Mouse (Mus musculus) retina, embryonic 14.5 days (tissue): ENCODE results near the gene Exoc7.
"Not testable (repeated sequence)": the region's sequence is repeated elsewhere in the genome, so short reads cannot be mapped to it uniquely, and the experiment has no call there.

Experiments
- DNase-seq: peaks from one replicate; pipeline ENCODE4 v3.0.0-alpha.2; 2015; ENCODE audit warnings: low spot score

Gene Exoc7

DNA sequence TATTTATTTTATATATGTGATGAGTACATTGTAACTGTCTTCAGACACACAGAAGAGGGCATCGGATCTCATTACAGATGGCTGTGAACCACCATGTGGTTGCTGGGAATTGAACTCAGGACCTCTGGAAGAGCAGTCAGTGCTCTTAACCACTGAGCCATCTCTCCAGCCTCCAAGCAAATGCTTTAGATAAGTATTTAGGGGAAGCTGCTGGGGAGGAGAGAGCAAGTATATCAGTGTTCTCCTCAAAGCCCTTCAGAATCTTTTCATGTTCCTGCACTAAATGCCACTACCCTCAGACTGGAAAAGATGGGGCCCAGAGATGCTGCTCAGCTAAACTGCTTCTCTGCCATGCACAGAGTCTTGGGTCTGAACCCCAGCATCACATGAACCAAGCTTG, 29.8 kb downstream of the Exoc7 start:
- DNase-seq, result not testable (repeated sequence)

DNA sequence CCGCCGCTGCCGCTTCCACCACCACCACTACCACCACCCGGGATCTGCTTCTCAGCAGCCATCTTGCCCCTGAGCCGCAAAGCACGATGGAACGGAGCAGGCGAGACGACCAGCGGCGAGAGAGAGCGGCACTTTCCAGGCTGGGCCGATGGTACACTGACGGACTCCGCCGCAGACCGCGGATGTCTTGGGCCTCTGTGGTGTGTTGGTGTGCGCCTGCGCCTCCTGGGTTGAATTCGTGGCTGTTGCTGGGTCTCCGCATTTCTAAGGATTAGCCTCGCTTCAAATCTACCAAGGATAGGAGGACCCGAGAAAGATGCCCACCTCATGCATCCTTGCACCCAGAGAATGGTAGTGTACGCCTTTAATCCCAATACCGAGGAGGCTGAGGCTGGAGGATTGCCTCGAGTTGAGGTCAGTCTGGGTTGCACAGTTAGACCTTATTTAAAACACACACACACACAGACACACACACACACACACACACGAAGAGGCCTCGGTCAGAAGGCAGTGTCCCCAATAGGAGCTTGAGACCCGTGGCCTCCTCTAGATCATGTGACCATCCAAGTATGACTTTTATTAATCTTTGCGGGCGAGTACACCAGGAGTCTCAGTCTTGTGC, 32.9 kb downstream of the Exoc7 start, which contains the start of gene Srp68:
Srp68 (minus strand) TSS at position 173 of the 622 bp plus-strand sequence.
- peak; percentile 97 for DNase-seq

DNA sequence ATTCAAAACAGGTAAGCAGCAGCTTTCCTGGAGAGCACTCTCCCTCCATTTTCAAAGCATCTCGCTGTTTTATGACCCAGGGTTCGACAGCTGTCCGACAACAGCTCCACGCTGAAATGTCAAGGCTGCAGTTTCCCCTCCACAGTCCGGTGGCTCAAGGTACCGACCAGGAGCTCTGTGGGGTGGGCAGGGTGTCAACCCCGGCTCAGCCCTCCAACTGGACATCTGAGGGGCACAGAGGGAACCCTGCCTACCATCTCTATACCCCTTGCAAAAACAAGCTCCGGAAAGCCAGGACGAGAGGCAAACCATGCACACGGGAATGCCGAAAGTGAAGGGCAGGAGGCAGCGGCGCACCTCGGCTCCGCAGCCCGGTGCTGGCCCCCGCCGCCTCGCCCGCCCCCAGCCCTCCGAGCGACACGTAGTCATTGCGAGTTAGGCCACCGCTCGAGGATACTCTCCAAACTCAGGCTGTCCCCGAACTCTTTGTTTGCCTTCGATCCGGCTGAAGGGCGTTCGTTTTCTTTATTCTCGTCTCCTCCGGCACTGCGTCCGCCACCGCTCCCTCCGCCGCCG, 33.5 kb downstream of the Exoc7 start:
- no peak for DNase-seq

DNA sequence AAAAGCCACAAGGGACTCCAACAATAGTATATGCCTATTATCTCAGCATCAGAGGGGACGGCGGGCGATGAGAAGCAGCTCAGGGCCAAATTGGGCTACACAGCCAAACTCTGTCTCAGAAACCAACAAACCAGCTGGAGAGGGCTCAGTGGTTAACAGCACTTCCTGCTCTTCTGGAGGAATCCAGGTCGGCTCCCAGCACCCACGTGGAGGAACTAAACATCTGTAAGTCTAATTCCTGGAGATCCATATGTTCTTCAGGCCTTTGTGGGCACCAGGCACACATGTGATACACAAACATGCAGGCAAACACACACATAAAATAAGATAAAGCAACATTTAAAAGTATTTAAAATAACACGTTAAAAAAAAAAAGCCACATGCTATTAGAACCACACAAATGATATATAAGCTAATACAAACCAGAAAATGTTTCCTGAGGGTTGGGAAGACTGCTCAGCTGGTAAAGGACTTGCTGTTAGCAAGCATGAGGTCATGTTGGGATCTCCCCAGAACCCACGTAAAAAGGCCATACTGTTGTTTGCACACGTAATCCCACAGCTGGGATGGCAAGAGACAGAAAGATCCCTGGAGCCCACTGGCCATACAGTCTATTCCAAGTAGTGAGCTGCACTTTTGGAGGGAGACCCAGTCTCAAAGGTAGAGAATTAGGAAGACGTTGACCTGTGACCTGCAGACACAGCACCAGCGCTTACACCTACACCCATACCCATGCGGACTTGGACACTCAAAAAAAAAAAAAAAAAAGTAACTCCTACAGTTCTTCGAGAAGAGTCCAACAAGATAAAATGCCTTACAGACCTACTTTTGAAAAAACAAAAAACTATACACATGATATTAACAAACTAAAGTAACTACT, 34.2 kb downstream of the Exoc7 start:
- DNase-seq, result no peak

DNA sequence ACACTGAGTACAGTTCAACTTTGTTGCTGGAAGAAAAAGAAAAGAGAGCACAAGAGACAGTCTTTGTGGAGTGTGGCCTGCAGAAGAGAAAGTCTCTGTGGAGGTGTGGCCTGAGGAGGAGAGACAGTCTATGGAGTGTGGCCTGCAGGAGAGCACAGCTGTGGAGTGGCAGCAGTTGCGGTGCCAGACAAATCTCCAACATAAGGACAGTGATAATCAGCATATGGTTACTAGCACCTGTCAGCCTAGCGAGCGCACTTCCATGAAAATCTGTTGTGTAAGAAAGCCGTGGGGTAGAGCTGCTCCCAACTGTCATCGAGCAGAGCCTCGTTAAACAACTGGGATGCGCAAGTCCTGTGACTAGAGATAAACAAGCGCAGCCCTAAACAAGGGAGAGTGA, 37.5 kb downstream of the Exoc7 start:
- DNase-seq, result no peak

DNA sequence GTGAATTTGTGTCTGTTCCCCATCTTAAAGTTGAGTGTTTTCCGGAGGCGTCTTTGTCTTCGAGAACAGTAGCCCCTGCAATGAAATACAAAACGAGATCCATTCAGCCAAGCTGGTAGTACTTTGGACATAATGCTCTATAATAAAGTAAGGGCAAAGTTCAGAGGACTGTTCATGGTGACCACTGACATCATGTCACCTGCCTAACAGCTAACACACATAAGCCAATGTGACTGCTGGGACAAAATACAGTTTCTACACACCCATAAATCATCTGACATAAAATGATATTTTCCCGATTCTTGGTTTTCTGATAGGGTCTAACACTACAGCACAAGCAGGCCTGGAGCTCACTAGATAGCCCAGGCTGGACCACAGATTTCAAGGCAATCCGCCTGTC, 38.7 kb downstream of the Exoc7 start:
- DNase-seq, result no peak

DNA sequence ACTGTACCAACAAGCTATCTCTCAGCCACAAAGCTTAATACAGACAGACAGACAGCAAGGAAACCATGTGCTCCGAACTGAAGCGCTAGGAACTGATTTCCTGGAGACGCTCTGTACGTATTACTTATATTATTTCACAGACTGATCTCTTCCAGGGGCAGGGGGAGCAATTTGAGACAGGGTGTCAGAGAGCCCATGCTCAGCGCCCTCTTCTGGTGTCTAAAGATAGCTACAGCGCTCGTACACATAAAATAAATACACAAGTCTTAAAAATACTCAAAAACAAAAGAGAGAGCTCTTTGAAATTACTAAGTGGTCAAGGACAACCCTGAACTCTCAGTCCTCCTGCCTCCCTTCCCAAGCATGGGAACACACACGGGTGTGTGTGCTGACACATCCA, 39.4 kb downstream of the Exoc7 start:
- peak; percentile 49 for DNase-seq

DNA sequence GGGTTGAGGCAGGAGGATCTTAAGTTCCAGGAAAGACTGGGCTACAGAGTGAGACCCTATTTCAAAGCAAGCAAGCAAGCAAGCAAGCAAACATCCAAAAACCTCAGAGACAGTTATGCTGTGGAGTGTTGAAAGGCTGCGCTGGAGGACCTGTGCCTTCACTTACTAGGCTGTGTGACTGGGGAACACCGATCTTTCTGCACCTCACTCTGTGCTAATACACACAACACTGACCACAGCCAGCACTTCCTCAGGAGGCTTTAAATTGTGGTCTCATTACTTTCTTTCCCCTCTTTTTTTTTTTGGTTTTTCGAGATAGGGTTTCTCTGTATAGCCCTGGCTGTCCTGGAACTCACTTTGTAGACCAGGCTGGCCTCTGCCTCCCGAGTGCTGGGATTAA, 41.2 kb downstream of the Exoc7 start:
- DNase-seq, result no peak

DNA sequence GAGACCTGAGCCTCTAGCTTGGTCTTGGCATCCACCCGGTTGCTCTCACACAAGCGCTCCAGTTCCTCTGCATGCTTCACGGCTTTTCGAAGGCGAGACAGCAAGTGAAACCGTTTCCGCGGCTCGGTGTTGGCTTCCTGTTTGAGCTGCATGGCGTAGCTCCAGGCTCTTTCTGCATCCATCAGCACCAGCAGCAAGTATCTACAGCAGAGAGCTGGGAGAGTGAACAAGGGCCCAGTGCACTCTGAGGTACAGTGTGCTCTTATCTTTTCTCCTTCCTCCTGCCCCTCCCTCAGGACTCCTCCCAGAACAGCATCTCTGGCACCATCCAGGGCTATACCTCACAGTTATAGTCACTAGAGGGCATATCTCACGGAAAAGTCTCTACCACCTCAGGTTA, 41.7 kb downstream of the Exoc7 start:
- DNase-seq, result no peak

DNA sequence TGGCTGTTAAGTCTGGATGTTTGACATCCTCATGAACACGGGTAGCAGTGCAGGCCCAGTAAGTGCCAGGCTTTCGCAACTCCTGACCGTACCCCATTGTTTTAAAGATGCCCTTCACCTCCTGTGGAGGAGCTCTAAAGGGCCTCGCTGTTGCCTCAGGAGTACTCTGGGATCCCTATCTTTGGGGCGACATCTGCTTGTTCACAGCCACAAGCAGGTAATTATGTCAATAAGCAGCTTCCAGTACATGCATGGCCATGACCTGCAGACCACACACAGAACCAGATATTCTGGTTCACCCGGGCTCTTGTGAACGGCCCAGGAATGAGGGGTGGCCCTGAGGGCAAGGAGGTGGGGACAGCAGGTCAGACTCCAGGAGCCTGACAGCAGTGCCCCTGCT, 46.8 kb downstream of the Exoc7 start:
- no peak for DNase-seq

DNA sequence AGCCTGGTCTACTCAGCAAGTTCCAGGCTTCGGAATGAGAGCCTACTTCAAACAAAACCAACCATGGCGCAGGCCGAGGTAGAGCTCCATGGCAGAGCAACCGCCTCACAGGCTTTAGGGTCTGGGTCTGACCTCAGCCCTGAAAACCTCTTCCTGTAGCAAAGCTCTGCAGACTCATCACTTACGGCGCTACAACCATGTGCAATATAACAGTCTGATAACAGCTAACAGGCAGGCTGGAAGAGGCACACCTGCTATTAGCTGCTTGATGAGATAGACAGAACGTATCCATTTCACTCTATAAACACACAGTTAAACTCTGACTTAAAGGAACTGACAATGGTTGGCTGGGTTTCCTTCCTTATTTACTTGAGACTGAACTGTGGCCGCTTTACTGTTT, 47.6 kb downstream of the Exoc7 start:
- no peak for DNase-seq

DNA sequence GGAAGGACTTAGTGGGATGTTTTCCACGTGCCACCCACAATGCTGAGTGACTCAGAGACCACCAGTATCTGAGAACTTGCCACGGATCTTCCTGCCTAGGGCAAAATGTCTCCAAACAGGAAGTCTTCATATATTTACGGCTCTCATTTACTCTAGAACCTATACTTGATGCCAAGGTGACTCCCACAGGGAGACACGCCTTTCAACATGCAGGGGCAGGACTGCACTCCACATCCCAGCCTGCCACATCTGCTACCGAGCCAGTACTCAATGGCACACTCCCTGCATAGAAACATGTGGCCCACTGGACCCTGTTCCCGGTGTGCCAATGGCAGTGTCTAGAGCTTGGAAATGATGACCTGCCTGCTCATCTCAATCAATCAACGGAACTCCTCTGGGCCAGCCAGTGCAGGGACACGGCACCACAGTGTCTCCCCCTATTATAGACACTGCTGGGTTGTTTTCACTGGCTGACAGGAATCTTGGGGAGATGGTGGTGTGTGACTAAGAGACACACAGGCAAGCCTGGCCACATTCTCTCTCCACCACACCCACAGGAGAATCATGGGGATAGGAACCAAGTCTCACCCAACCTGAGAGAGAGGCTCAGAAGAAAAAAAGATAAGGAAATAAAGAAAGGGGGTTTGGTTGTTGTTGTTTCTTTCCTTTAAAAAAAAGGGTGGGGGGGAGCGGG, 50.9 kb downstream of the Exoc7 start:
- no peak for DNase-seq

DNA sequence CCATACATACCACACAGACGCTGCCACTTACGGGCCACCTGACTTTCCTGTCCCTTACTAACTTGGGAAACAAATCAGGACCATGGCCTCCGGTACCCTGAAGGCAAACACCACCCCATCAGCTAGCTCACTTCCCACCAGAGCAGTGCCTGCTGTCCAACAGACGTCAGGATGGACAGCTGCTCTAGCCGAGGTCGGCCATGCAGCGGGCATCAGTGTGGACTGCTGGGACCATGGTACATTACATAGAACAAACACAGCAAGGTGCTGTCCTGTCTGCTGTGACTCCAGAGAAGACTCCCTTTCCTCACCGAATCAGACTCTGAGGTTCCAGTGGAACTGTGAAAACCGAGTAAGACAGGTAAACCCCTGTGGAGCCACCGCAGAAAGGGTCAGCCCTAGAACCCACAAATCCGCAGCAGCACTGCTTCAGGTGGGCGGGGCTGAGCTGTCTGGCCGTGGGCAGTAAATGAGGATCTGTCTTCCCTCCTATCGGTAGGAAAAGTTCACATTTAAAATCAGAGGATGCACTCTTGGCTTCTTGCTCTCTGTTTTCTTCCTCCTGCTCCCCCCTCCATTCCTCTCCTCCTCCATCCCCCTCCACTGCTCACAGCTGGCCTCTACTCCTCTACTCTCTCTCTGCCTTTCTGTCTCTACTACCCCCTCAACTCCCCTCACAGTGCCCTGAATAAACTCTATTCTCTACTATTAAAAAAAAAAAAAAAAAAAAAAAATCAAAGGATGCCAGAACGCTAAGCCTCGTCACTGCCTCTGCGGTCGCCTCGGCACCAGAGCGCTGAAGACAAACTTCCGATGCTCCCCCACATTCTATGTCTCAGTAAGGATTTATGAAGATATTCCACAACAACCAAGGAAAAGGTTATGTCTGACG, 51.7 kb downstream of the Exoc7 start:
- DNase-seq, result no peak

DNA sequence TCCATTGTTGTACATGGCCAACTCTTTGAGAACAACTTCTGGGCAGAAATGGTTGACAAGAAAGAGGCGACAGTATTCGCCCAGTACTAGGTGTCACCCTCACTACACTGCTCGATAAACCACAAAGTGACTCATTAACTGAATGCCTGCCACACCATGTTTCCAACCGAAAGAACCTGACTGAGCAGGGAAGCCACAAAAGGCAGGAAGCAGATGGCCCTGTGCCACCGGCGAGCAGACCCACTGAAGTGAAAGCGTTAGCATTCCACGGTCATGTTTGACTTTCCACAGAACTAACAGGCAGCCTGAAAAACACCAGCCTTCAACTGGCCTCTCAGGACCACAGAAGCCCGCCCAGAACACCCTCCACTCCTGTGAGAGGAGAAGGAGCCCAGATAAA, 52.4 kb downstream of the Exoc7 start:
- no peak for DNase-seq

DNA sequence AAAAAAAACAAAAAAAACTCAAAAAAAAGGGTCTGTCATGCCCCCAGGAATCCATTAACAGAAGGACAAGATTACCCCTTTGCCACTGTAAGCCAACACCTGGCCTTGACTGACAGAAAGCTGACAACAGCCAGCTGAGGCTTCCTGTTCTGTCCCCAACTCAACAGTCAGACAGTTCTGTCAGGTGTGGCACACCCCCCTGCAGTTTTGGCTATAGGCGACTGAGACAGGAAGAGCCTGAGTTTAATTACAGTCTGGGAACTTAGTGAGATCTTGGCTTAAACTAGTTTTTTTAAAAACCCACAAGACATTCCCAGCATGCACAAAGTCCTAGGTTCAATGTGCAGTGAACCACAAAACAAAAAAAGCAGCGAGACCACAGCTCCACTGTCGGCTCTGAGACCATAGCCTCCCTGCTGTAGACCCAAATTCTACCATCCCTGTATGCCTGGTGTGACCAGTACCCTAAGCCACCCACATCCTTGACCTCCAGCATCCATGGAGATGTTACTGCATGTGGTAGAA, 53.9 kb downstream of the Exoc7 start:
- DNase-seq, result no peak

DNA sequence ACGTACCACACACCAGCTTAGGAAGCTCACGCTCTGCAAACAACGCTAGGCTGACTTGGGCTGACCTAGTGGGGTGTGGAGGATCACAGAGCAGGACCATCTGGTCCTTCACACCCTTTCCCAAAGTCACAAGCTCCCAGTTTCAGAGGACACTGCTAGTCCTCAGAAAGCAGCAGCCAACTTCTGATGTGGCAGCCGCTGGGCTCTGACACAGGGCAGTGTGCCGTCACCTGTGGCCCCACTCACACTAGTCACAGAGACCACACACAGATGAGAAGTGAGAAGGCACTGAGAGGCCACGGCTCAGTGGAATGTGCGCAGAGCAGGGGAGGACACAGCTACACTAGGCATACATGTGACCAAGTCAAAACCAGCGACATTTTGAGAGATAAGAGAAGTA, 56.1 kb downstream of the Exoc7 start:
- DNase-seq, result peak; percentile 16

DNA sequence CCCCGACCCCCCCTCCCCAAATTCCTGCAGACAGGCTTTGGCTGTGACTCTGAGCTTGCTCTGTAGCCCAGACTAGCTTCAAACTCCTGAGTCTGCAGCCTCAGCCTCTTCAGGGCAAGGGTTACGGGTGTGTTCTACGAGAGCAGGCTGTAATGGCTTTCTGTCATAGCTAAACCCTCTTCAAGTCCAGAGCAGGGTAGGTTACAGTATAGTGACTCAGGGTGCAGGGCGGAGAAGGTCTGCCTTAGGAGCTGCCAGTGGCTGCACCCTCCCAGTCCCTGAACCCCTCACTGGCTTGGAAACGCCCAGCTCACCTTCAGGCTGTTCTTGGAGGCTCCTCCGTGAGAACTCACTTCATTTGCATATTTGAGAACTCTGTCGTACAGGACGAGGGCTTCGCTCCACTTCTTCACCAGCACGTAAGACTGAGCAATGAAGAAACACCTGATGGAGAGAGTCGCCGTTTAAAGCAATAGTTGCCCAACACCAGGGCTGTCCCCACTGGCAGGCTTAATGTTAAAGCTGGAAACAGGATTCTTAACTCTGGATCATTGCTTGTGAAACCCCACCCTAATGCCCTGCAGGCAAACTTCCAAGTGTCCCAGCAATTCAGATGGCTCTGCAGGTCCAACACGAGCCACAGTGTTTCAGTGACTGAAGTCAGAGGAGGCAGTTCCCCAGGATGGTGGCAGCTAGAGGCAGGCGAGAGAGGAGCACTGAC, 59.4 kb downstream of the Exoc7 start:
- no peak for DNase-seq

DNA sequence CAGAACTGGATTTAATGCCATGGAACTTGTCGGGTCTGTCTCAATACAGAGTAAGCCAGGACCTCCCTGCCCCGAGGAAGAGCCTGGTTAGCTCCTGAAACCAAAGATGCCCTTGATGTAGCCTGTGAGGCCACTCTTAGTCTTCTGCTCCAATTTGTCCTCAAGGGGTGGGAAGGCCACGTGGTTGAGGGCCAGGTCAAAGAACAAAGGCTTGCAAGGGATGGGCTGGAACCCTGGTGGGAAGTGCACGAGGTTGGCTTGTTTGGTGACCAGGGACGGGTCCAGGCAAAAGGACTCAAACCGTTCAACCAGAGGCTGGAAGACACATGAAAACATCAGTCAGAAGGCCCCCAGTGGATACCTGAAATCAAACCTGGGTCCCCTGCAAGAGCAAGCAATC, 61.4 kb downstream of the Exoc7 start:
- no peak for DNase-seq

DNA sequence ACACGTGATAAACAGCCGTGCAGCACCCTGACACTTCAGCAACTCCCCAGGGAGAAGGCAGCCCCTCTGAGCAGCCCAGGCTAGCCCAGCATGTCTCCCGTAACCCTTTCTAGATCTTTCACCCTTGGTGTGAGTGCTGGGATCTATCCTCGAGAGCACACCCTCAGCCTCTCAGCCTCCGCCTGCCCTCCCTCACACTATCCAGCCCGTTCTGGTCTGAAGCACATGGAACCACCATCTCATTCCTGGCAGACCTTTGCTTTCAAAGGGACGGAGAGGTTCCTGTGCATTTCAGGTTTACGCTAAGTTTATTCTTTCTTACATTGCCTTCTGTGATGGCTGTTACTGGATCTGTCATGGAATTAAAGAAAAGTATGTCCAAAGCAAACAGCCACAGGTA, 62.5 kb downstream of the Exoc7 start:
- no peak for DNase-seq

DNA sequence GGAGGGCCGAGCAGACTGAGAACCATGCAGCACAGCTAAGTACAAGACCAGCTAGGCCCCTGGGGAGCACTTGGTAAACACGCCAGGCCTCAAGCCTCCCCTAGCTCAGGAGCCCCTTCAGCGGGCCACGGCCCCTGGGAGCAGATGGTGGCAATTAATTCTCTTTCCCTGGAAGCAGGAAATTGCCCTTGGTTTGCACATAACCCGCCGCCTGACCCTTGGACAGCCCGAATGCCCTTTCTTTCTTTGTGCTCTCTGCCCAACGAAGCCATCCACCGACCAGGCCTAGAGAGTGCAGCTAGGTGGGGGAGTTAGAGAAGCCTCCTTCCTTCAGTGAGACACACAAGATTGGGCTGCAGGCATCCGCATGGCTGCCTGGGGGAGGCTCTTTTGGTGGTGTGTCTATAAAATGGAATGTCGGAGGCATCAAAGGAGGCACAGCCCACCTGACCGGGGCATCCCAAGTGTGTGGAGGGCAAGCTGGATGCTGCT, 65.2 kb downstream of the Exoc7 start:
- peak; percentile 59 for DNase-seq

DNA sequence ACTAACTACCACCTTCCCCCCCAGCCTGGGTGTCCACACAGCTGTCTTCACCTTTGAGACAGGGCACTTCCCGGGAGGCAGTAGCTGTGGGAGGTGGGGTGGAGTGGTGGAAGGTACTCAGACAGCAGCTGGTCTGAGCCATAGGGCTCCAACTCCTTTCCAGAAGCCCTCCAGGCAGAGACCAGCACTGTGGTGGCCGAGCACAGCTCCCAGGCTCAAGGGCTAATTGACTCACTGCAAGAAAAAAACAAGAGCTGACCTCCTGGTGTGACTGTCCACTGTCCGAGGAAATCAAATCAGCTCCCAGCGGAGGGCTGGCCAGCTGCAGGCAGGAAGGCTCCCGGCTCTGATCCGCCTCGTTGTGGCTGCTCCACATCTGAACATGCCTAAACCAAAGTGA, 67.2 kb downstream of the Exoc7 start:
- peak; percentile 72 for DNase-seq
